Mouse (Mus musculus) olfactory bulb, adult 2 months (tissue): ENCODE results near the gene Ak3. TPM values are rescaled to one million over a fixed set of nuclear protein-coding genes. Genes with fewer than 3 reads are reported as not detected.

Source experiments
- H3K27ac ChIP-seq: fragments of 200-500 bp; 2 replicates; pipeline ENCODE4 v1.5.1; 2012; ENCODE audit warnings: low read depth, low read length; ENCODE audit not compliant: insufficient read depth
- H3K4me1 ChIP-seq: fragments of 200-500 bp; 2 replicates; pipeline ENCODE4 v1.6.1; 2012; ENCODE audit warnings: low read length; ENCODE audit not compliant: control insufficient read depth, insufficient read depth
- H3K4me3 ChIP-seq: fragments of 200-500 bp; 2 replicates; pipeline ENCODE4 v1.5.1; 2012; ENCODE audit warnings: mild to moderate bottlenecking, low read depth, low read length, moderate library complexity; ENCODE audit not compliant: insufficient read depth
- CTCF ChIP-seq: fragments of 200-500 bp; IDR thresholded peaks from 2 replicates; pipeline ENCODE4 v1.5.1; 2012; ENCODE audit warnings: low read depth, mild to moderate bottlenecking, low read length, moderate library complexity; ENCODE audit not compliant: insufficient read depth
- POLR2A ChIP-seq: fragments of 200-500 bp; IDR thresholded peaks from 2 replicates; pipeline ENCODE4 v1.6.1; 2012; ENCODE audit warnings: mild to moderate bottlenecking, low read depth, low read length, moderate library complexity; ENCODE audit not compliant: insufficient read depth
- WGBS: fragments of 180-500 bp; shearing (Covaris S2); methylation state at CpG from one replicate; pipeline ENCODE4 v1.1.7; 2018; 5-methylcytosine and 5-hydroxymethylcytosine counted together
- polyA plus RNA-seq: library from polyadenylated mRNA; stranded (reverse); fragments of >200 nt; gene quantifications from 2 replicates; pipeline ENCODE4 v1.2.4, GENCODE M21; 2012; ENCODE audit warnings: low replicate concordance; ENCODE audit not compliant: missing spikeins, insufficient read depth, insufficient read length

Ak3 gene
- polyA plus RNA-seq, 1 experiment = not detected

DNA sequence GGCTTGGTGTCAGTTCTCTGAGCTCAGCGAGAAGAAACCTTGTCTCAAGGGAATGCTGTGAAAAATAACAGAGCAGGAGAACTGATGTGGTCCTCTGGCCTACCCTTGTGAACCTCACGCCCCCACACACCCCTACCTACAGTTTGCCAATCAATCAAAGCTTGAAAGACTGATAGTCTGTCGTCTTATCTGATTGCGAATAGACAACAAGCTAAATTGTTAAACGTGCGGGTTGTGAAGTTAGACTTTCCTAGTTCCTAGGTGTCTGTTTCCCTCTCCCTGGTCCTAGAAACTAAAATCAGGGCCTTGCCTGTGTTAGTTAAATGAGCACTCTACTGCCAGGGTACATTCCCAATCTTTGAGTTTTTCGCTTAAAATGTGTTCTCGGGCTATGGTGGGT, 58.2 kb downstream of the Ak3 start:
- Histone ChIP-seq H3K27ac (peak overlapping the region; percentile 62; the same call in 1 of the 2 replicates), H3K4me3 (no peak overlapping the region), H3K4me1 (no peaks in the 10 kb centered on the region)
- 66% methylated on average over 8 of the region's 8 CpGs for WGBS
- TF ChIP-seq CTCF (no peak), POLR2A (no peak)

DNA sequence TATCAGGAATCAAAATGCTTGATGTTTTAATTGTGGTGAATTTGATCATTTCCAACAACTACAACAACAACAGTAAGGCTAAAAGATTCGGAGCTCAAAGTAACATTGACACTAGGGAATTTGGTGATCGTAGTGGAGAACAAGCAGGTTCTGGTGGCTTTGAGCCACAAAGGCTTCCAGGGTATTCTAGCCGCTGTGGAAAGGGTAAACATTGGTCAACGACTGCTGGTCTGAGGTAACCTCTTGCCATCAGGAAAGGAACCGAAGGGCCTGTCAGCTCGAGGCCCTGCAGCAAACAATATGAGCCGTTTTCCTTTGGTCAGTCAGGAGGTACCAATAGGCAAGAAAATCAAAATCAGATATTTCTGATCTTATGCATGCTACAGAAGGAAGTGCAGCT, 65.1 kb downstream of the Ak3 start:
- 91% methylated on average over 7 of the region's 7 CpGs for WGBS
- TF ChIP-seq CTCF (no peak), POLR2A (no peak)
- no peak overlapping the region for H3K4me3 ChIP-seq
- no peak overlapping the region for H3K27ac ChIP-seq
- H3K4me1 ChIP-seq = no peaks in the 10 kb centered on the region

DNA sequence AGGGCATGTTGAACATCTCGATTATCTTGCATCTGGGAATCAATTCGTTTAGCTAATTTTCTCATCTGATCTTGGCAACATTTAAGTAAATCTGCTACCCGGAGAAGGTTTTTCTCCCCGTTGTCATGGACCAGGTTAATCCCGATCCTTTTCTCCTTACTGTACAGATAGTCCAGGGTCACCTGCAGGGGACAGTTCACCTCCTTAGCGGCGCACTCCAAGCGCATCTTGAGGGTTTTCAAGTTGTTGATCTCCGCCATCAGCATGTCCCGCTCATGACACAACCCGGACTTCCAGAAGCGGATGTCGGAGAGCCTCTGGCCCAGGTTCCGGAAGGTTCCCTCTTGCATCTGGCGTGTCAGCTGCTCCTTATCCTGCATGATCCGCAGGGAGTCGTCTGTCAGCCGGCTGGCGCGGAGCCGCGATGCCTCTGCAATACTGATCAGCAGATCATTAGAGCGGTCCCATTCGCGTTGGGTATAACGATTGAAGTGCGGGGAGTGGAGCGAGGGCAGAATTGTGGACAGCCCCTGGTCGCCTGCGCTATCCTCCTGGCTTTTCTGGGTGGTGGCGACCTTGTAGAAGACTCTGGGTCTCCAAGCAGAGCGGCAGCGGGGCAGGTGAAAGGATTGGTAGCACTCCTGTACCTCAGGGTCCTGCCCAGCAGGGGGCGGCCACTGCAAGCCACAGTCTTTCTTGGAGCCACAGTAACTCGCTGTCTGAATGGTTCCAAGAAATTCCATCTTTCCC, 72.7 kb downstream of the Ak3 start:
- peaks cover 7% of the 10 kb centered on the region for H3K4me1 ChIP-seq
- no peak overlapping the region for H3K27ac ChIP-seq
- whole genome bisulfite sequencing = 14% methylated on average over 35 of the region's 35 CpGs
- TF ChIP-seq CTCF (peak; percentile 82), POLR2A (no peak)
- H3K4me3 ChIP-seq = peak overlapping the region; percentile 55

Other genes with a start within 250 kb of the Ak3 start
- not detected in 2 replicates for gene Slc1a1, start 212.9 kb downstream of the Ak3 start, polyA plus RNA-seq
- gene Plpp6, start 84.0 kb downstream of the Ak3 start, polyA plus RNA-seq = not detected in 2 replicates
- not detected in 2 replicates for gene 4430402I18Rik, start 80.2 kb downstream of the Ak3 start, polyA plus RNA-seq
- gene Cdc37l1, start 57.6 kb downstream of the Ak3 start, polyA plus RNA-seq = 483 TPM in 1 of 2 replicates, not detected in the other
- not detected in 2 replicates for gene Rcl1, start 53.4 kb upstream of the Ak3 start, polyA plus RNA-seq
- not detected in 2 replicates for gene Jak2, start 203.9 kb upstream of the Ak3 start, polyA plus RNA-seq